Mouse (Mus musculus): Measurements from ENCODE around the gene Abhd10. TPM values are rescaled to one million over a fixed set of nuclear protein-coding genes. Genes with fewer than 3 reads are reported as not detected.

The Abhd10 gene
- polyA plus RNA-seq (2015; fragmentation: Nextera tagmentation; extraction: Ambion mirVana): 35.5 and 49.3 TPM in 2 replicates

GRCm38 (mm10) chr16:45742615-45743476, at the start of gene Abhd10:
Gene Abhd10 (minus strand): TSS chr16:45742955.

GRCm38 (mm10) chr16:45724061-45724741, 18.6 kb downstream of the Abhd10 start, which contains the start of gene Tagln3:
Gene Tagln3 (minus strand): TSS chr16:45724608.

GRCm38 (mm10) chr16:45693558-45693957, 49.2 kb downstream of the Abhd10 start, which contains the start of gene Tmprss7:
Gene Tmprss7 (minus strand): TSS chr16:45693658.

Other genes with a start within 250 kb of the Abhd10 start
- 0.10 TPM in 1 of 2 replicates, not detected in the other for gene Gm609, start 250.0 kb downstream of the Abhd10 start, polyA plus RNA-seq (2015; fragmentation: Nextera tagmentation; extraction: Ambion mirVana)
- gene Gm17783, start 210.9 kb downstream of the Abhd10 start, polyA plus RNA-seq (2015; fragmentation: Nextera tagmentation; extraction: Ambion mirVana): 0.21 and 0.24 TPM in 2 replicates
- gene Slc9c1, start 207.6 kb downstream of the Abhd10 start, polyA plus RNA-seq (2015; fragmentation: Nextera tagmentation; extraction: Ambion mirVana): not detected in 2 replicates
- 0.41 and 0.69 TPM in 2 replicates for gene Gcsam, start 132.6 kb downstream of the Abhd10 start, polyA plus RNA-seq (2015; fragmentation: Nextera tagmentation; extraction: Ambion mirVana)
- gene BC016579, start 88.9 kb downstream of the Abhd10 start, polyA plus RNA-seq (2015; fragmentation: Nextera tagmentation; extraction: Ambion mirVana): 0.08 and 0.16 TPM in 2 replicates
- 0.10 and 0.25 TPM in 2 replicates for gene Tmprss7, start 49.3 kb downstream of the Abhd10 start, polyA plus RNA-seq (2015; fragmentation: Nextera tagmentation; extraction: Ambion mirVana)
- gene Tagln3, start 18.3 kb downstream of the Abhd10 start, polyA plus RNA-seq (2015; fragmentation: Nextera tagmentation; extraction: Ambion mirVana): 42.8 and 105 TPM in 2 replicates
- gene Phldb2, start 210.6 kb upstream of the Abhd10 start, polyA plus RNA-seq (2015; fragmentation: Nextera tagmentation; extraction: Ambion mirVana): 19.5 and 32.4 TPM in 2 replicates